Mouse (Mus musculus): ENCODE results near the gene Mast1. TPM values are rescaled to one million over a fixed set of nuclear protein-coding genes. Genes with fewer than 3 reads are reported as not detected.

Mast1 gene
- polyA plus RNA-seq (2017; shearing (Covaris generic)) = 0.50 TPM

DNA sequence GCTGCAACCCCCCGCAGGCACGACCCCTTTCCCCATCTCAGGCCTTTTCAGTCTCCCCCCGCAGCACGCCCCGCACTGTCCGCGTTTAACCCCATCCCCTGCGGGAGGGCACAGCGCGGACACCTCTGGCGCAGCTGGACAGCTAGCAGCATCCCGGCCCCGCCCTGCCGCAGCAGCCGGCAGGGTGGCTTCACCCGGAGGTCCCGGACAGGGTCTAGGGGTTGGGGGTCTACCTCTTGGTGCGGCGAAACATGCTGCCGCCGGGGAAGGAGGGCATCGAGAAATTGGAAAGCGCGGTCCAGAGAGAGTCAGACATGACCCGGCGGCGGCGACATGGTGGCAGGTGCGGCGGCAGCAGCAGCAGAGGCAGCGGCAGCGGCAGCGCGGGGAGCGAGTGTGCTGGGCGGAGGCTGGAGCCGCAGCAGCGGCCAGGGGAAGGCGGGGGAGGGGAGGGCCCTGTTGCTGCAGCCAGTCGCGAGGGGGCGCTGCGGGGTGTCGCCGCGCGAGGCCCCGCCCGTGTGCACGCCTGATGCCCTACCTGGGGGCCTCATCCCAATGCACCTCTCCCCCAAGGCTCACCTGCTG, at the start of gene Mast1:
Mast1 (minus strand) TSS at position 398 of the 585 bp plus-strand sequence.

DNA sequence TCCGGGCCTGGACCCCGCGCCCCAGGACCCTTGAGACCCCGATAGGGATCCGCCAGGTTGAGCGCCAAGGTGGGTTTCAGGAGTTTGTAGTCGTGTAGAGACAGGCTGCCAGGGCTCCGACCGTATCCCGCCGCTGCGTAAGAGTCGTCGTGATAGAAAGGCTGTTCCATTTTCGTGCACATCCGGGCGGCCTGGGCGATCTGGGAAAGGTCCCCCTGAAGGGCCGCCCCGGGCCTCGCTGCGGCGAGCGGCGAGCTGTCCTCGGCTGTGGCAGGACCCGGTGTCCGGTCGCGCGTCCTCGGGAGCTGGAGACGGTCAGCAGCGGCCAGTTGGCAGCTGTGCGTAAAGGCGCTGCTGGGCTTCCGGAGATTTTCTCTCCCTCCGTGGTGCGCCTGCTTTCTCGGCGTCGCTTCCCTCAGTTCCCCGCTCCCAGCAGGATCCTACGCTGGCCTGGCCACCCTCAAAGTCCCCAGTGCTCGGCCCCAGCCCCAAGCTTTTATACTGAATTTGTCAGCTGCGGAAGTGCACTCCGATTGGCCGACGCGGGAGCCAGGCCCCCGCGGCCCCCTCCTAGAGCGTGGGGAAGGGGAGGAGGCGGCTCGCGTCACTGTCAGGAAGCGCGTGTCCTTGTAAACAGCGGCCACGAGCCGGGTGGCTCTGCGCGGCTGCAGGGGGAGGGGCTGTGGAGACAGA, 41.2 kb upstream of the Mast1 start, which contains the start of gene Junb:
Junb (minus strand) TSS at position 471 of the 693 bp plus-strand sequence.

DNA sequence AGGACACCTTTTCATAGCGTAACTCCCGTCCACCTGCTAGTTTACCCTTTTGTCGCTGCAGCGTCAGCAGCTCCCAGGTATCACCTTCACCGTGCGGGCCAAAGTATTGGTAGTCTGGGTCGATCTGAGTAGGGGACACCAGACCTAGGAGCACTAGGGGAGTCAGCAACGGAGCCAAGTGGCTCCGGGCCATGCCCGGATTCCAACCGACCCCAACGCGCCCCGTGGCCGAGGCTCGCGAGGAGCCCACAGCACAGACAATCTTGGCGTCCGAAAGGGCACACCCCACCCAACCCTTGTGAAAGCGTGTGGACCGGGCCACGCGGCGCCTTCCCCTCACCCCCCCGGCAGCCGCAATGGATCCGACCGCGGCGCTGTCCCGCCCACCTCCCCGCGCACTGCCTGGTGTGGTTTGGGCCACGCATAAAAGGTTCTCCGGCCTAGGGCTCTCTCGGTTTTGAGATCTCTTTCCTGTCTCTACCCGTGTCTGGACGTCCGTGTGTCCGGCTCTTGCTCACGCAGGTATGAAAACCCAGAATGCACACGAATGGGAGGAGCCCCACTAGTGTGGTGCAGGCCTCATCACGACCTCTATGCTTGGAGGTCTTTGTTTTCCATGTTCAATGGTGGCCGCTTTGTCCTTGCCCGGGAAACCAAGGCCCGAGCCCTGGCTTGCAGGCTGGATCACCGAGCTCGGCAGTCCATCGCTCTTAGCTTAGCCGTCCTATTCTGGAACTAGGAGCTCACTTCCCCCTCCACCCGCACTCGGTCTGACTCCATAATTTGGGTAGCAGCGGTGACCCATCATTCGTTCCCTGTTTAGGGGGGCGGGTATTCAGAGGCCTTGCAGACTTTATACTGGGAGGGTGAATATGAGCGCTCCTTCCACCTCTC, 32.3 kb upstream of the Mast1 start, which contains the start of the genes Gm49661, Prdx2 and Rnaseh2a:
Gm49661 (minus strand) TSS at position 193 of the 894 bp plus-strand sequence.
Prdx2 (plus strand) TSS at position 347 of the 894 bp plus-strand sequence.
Rnaseh2a (minus strand) TSS at position 527 of the 894 bp plus-strand sequence.

DNA sequence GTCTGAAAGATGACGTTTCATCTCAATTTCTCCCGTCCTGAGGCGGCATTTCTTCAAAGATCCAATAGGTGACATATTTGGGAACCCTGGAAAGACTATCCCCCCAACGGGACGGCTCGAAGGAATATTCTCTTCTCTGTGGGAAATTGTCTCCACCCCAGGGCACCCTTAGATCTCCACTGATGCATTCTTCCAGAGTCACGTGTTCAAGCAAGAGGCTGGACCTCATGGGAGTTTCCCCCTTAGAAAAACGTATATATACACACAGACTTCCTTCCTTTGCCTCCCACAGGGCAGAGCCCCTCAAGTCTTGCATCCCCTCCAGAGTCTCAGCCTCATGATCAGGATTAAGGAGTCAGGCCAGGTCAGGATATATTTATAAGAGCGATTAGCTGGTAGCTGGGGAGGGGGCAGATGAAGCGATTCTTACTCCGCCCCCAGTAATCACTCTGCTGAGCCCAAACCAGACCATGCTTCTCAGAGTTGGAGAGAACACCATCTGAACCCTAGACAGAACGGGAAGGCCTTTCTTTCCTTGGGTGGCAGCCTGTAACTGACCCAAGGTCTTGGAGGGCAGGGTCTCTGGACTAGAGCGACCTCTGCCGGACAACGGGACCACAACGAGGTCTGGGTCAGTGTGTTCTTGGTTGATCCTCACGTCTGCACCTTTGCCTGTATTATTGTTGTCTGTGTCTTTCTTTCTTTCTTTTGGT, 9.5 kb upstream of the Mast1 start, which contains the start of gene Rtbdn:
Rtbdn (plus strand) TSS at position 464 of the 713 bp plus-strand sequence.

DNA sequence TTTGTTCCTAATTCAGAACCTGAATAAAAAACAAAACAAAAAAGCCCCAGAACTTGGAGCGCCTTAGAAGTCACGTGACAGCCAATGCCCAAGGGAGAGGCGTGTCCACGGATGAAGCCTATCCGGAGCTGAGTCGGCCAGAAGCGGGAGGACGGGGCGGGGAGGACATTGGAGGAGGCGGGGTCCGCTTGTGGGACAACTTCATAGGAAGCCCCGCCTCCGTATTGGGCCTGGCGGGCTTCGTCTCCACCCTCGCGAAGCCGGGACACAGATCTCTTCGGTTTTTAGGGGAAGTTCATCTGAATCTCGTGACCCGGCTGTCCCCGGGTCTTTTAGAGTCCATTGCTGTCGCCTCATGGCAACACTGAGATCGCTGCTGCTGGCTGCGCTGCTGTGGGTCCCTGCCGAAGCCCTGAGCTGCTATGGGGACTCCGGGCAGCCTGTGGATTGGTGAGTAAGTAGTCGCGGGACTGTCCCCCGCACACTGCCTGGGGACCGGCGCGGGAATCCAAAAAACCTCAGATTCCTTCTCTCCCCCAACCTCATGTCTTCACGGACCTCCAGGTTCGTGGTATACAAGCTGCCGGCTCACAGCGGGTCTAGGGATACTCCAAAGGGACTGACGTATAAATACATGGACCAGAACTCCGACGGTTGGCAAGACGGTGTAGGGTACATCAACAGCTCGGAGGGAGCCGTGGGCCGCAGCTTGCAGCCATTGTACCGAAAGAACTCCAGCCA, 28.6 kb downstream of the Mast1 start, which contains the start of gene Dnase2a:
Dnase2a (plus strand) TSS at position 140 of the 741 bp plus-strand sequence.

DNA sequence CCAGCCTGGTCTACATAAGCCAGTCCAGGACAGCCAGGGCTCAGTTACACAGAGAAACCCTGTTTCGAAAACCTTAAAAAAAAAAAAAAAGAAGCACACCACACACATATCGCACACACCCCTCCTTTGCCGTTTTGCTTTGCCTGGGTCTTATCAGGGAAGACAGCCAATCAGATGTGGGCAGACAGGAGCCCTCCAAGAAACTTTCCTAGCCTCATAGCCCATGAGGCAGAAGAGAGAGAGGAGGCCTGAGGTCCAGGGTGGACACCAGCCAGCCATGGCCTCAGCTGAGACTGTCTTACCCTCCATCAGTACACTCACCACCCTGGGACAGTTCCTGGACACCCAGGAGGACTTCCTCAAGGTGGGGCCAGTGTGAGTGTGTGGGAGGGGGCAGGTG, 35.4 kb downstream of the Mast1 start, which contains the start of gene Klf1:
Klf1 (plus strand) TSS at position 177 of the 400 bp plus-strand sequence.

DNA sequence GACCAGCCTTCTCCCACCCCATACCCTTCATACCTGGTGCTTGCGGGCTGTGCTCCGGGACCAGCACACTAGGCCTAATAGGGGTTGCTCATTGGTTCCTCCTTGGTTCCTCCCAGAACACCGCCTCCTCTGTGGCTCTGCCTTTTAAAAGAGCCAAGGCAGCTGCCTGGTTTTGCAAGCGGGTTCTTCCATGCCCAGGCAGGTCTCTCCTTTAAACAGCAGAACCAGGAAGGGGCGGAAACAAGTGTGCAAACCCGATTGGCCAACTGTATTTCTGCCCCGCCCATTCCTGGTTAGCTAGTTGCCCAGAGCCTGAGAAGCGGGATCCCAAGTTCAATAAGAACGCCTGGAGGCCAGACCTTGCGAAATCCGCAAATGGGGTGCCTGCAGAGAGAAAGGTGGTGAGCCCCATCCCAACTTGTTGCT, 43.4 kb downstream of the Mast1 start, which contains the start of gene Gcdh:
Gcdh (minus strand) TSS at position 213 of the 426 bp plus-strand sequence.

DNA sequence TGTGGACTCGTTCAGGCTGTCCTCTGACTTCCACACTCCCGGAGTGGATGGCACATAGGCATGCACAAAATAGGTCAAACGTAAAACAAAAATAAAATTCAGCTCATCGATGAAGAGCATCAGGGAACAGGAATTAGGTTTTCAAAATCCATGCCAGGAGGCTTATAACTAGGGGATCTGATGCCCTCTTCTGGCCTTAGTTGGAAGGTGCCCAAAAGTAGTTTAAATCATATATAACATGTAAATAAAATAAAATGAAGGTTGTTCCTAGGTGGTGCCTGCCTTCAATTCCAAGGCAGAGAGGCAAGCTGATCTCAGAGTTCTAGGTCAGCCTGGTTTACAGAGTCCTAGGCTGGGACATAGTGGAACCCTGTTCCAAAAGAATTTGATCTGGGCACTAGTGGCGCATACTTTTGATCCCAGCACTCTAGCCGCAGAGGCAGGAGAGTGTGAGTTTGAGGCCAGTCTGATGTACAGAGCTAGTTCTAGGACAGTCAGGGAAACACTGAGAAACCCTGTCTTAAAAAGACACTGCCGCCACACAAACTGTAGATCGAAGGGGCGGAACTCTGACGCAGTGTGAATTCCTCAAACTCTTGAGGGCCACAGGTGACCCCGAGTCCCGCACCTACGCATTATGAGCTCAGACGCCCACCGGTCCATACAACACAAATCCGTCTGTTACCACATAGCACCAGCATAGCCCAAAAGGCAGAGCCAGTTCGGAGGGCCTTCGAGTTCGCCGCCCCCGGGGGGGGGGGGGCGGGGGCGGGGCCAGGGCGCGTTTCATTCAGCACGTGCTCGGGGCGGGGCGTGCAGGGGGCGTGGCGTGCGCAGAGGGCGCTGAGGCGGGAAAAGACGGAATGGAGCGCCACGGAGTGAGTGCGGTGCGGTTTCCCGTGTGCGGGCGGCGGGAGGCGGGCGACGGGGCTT, 65.5 kb downstream of the Mast1 start, which contains the start of gene Syce2:
Syce2 (plus strand) TSS at position 736 of the 933 bp plus-strand sequence.

Other genes with a start within 250 kb of the Mast1 start
- gene Nacc1, start 249.5 kb downstream of the Mast1 start, polyA plus RNA-seq (2017; shearing (Covaris generic)) = 15.1 TPM
- gene Lyl1, start 235.9 kb downstream of the Mast1 start, polyA plus RNA-seq (2017; shearing (Covaris generic)) = not detected
- 7.6 TPM for gene G430095P16Rik, start 214.4 kb downstream of the Mast1 start, polyA plus RNA-seq (2017; shearing (Covaris generic))
- 6.2 TPM for gene Nfix, start 137.0 kb downstream of the Mast1 start, polyA plus RNA-seq (2017; shearing (Covaris generic))
- 2.1 TPM for gene Dand5, start 114.5 kb downstream of the Mast1 start, polyA plus RNA-seq (2017; shearing (Covaris generic))
- 23.3 TPM for gene Gadd45gip1, start 105.8 kb downstream of the Mast1 start, polyA plus RNA-seq (2017; shearing (Covaris generic))
- 132 TPM for gene Rad23a, start 96.7 kb downstream of the Mast1 start, polyA plus RNA-seq (2017; shearing (Covaris generic))
- gene Calr, start 90.4 kb downstream of the Mast1 start, polyA plus RNA-seq (2017; shearing (Covaris generic)) = 572 TPM
- gene Farsa, start 80.4 kb downstream of the Mast1 start, polyA plus RNA-seq (2017; shearing (Covaris generic)) = 70.0 TPM
- gene Syce2, start 65.2 kb downstream of the Mast1 start, polyA plus RNA-seq (2017; shearing (Covaris generic)) = 4.4 TPM
- gene Gcdh, start 43.4 kb downstream of the Mast1 start, polyA plus RNA-seq (2017; shearing (Covaris generic)) = 18.6 TPM
- gene Klf1, start 35.4 kb downstream of the Mast1 start, polyA plus RNA-seq (2017; shearing (Covaris generic)) = not detected
- gene Dnase2a, start 28.8 kb downstream of the Mast1 start, polyA plus RNA-seq (2017; shearing (Covaris generic)) = 7.4 TPM
- not detected for gene Rtbdn, start 9.6 kb upstream of the Mast1 start, polyA plus RNA-seq (2017; shearing (Covaris generic))
- not detected for gene Gm49661, start 32.1 kb upstream of the Mast1 start, polyA plus RNA-seq (2017; shearing (Covaris generic))
- gene Prdx2, start 32.2 kb upstream of the Mast1 start, polyA plus RNA-seq (2017; shearing (Covaris generic)) = 100 TPM
- gene Rnaseh2a, start 32.4 kb upstream of the Mast1 start, polyA plus RNA-seq (2017; shearing (Covaris generic)) = 47.0 TPM
- gene Junb, start 41.4 kb upstream of the Mast1 start, polyA plus RNA-seq (2017; shearing (Covaris generic)) = 5,448 TPM
- 17.0 TPM for gene Hook2, start 53.2 kb upstream of the Mast1 start, polyA plus RNA-seq (2017; shearing (Covaris generic))
- not detected for gene Best2, start 77.2 kb upstream of the Mast1 start, polyA plus RNA-seq (2017; shearing (Covaris generic))
- 27.0 TPM for gene Asna1, start 87.9 kb upstream of the Mast1 start, polyA plus RNA-seq (2017; shearing (Covaris generic))
- 176 TPM for gene Trir, start 89.5 kb upstream of the Mast1 start, polyA plus RNA-seq (2017; shearing (Covaris generic))
- 27.4 TPM for gene Tnpo2, start 99.6 kb upstream of the Mast1 start, polyA plus RNA-seq (2017; shearing (Covaris generic))
- 4.4 TPM for gene Fbxw9, start 122.7 kb upstream of the Mast1 start, polyA plus RNA-seq (2017; shearing (Covaris generic))
- gene Gm5741, start 130.6 kb upstream of the Mast1 start, polyA plus RNA-seq (2017; shearing (Covaris generic)) = not detected
- 89.9 TPM for gene Dhps, start 134.4 kb upstream of the Mast1 start, polyA plus RNA-seq (2017; shearing (Covaris generic))
- 122 TPM for gene Wdr83os, start 143.4 kb upstream of the Mast1 start, polyA plus RNA-seq (2017; shearing (Covaris generic))
- gene Wdr83, start 143.9 kb upstream of the Mast1 start, polyA plus RNA-seq (2017; shearing (Covaris generic)) = 14.5 TPM
- 100 TPM for gene Man2b1, start 145.9 kb upstream of the Mast1 start, polyA plus RNA-seq (2017; shearing (Covaris generic))
- gene Zfp791, start 185.7 kb upstream of the Mast1 start, polyA plus RNA-seq (2017; shearing (Covaris generic)) = not detected
- 0.27 TPM for gene Cks1brt, start 214.6 kb upstream of the Mast1 start, polyA plus RNA-seq (2017; shearing (Covaris generic))

Measured in effector memory CD4-positive, alpha-beta T cell, adult 7 months (primary cell).